In genomic region chr4:152451371-152451770, GRCm38 (mm10) we compare ENCODE assay signal across 23 mouse cellular contexts. TPM values are rescaled to one million over a fixed set of nuclear protein-coding genes. Genes with fewer than 3 reads are reported as not detected.
A peak's percentile ranks its signal among the peaks of the same experiment; 100 is the strongest.
DNase-seq lines count a peak whose midpoint lies in the region; ATAC-seq and TF ChIP-seq lines count a peak whose summit lies in the region.
"Had no signal": no experiment of that assay in that cellular context is flagged by ENCODE, and none has a peak within 500 bp of the region (broad histone marks: within the 10 kb centered on the region; RNA-seq: fewer than 3 reads in every experiment).

No protein-coding gene starts in this region.

- H3K4me3 ChIP-seq in thymus, adult 2 months (ENCODE audit: control insufficient read depth, insufficient read depth, low read length): no peak overlapping the region
- H3K4me3 ChIP-seq in bone marrow, adult 2 months (replicated peaks; ENCODE audit: control insufficient read depth, low read depth, low read length): no peak overlapping the region
- H3K4me3 ChIP-seq: embryonic facial prominence, embryonic 10.5 days; heart, embryonic 13.5 days; hindbrain, embryonic 13.5 days; limb, embryonic 12.5 days; liver, embryonic 15.5 days; midbrain, embryonic 13.5 days had no signal

- DNase-seq in CD4-positive, CD25-positive, alpha-beta regulatory T cell, adult 2 months (ENCODE audit: low read depth, low spot score): peak; percentile 64
- DNase-seq in thymus, postnatal 0 days (ENCODE audit: low spot score): peak; percentile 34
- DNase-seq in thymus, adult 2 months: no peak
- DNase-seq in Muller cell, postnatal 12 days (ENCODE audit: inconsistent ontology term): no peak
- DNase-seq in urinary bladder, postnatal 10 days (ENCODE audit: low spot score): no peak
- no peak for DNase-seq in urinary bladder, adult 18-20 months (ENCODE audit: low spot score in 2 of 2)
- DNase-seq: adrenal gland, postnatal 36 days; cerebellum, adult 9-10 months; gastrocnemius, postnatal 10 days; heart, adult 18-20 months; kidney, postnatal 36 days; right cerebral cortex, postnatal 25 days had no signal

- peaks cover 18% of the 10 kb centered on the region for H3K4me1 ChIP-seq in thymus, adult 2 months (replicated peaks; ENCODE audit: control insufficient read depth, insufficient read depth, low read length)
- peaks cover 5% of the 10 kb centered on the region for H3K4me1 ChIP-seq in bone marrow, adult 2 months (ENCODE audit: control insufficient read depth, insufficient read depth, low read length)
- H3K4me1 ChIP-seq: limb, embryonic 12.5 days had no signal

- no peak for TF ChIP-seq POLR2A in thymus, adult 2 months (IDR thresholded peaks at IDR 0.05; ENCODE audit: control insufficient read depth, extremely low read depth, insufficient read depth, low read length, poor library complexity)
- TF ChIP-seq POLR2A in bone marrow, adult 2 months (IDR thresholded peaks at IDR 0.05; ENCODE audit: borderline replicate concordance, control insufficient read depth, low read depth, low read length): no peak

- no peak for TF ChIP-seq CTCF in thymus, adult 2 months (IDR thresholded peaks at IDR 0.05; ENCODE audit: borderline replicate concordance, control insufficient read depth, extremely low read depth, insufficient read depth, low read length, poor library complexity)
- TF ChIP-seq CTCF in bone marrow, adult 2 months (IDR thresholded peaks at IDR 0.05; ENCODE audit: control insufficient read depth, insufficient read depth, low read length): 0 out of 2 replicates have a peak, but pooled peaks have one; percentile 7

- H3K27me3 ChIP-seq in thymus, adult 2 months (ENCODE audit: control insufficient read depth, insufficient read depth, low read length): no peaks in the 10 kb centered on the region
- H3K27me3 ChIP-seq: hindbrain, embryonic 13.5 days; liver, embryonic 15.5 days; midbrain, embryonic 13.5 days; Patski had no signal

- no peaks in the 10 kb centered on the region for H3K36me3 ChIP-seq in thymus, adult 2 months (ENCODE audit: control insufficient read depth, insufficient read depth, low read length)
- H3K36me3 ChIP-seq: embryonic facial prominence, embryonic 10.5 days; heart, embryonic 13.5 days; hindbrain, embryonic 13.5 days; limb, embryonic 12.5 days; liver, embryonic 15.5 days; midbrain, embryonic 13.5 days had no signal

- ATAC-seq in CD4-positive, CD25-positive, alpha-beta regulatory T cell, adult 4 months: no peak
- ATAC-seq: intestine, embryonic 16.5 days; lung, postnatal 0 days; midbrain, embryonic 13.5 days; Patski had no signal

- 86% methylated on average over 6 of the region's 6 CpGs for WGBS in thymus, adult 2 months
- WGBS in bone marrow, adult 2 months: 69% methylated on average over 6 of the region's 6 CpGs

- H3K27ac ChIP-seq in thymus, adult 2 months (ENCODE audit: control insufficient read depth, insufficient read depth, low read length): no peak overlapping the region
- H3K27ac ChIP-seq in bone marrow, adult 2 months (ENCODE audit: control insufficient read depth, insufficient read depth, low read depth, low read length, poor library complexity): no peak overlapping the region
- H3K27ac ChIP-seq: embryonic facial prominence, embryonic 10.5 days; heart, embryonic 13.5 days; hindbrain, embryonic 13.5 days; limb, embryonic 12.5 days; liver, embryonic 15.5 days; midbrain, embryonic 13.5 days had no signal

RNA-seq across cellular contexts. Expression of gene Nphp4, which starts 25.1 kb away (rescaled TPM):
- under 1 TPM in 1 of 2 experiments, not detected in 1; 0.30 TPM for polyA plus RNA-seq in CD4-positive, CD25-positive, alpha-beta regulatory T cell, adult 4 months (2017; shearing (Covaris generic))
- polyA plus RNA-seq in thymus, postnatal 0 days (2015; fragmentation: Nextera tagmentation; extraction: Ambion mirVana): 0.96 and 1.3 TPM in 2 replicates
- 3.6 and 4.6 TPM in 2 replicates for polyA plus RNA-seq in thymus, adult 2 months (2012; rRNA removed)
- polyA plus RNA-seq in bone marrow, adult 2 months (2011; ENCODE audit: insufficient read depth, insufficient read length, low replicate concordance, missing spikeins): 0.65 TPM in 1 of 2 replicates, not detected in the other

RNA-seq across cellular contexts. Expression of gene Kcnab2, which starts 26.3 kb away (rescaled TPM):
- polyA plus RNA-seq in CD4-positive, CD25-positive, alpha-beta regulatory T cell, adult 4 months (2017; shearing (Covaris generic)): 100 to 1,000 TPM in 1 of 2 experiments, 10 to 100 TPM in 1; 99.7 to 140 TPM
- 75.7 and 83.1 TPM in 2 replicates for polyA plus RNA-seq in thymus, postnatal 0 days (2015; fragmentation: Nextera tagmentation; extraction: Ambion mirVana)
- 67.3 and 82.6 TPM in 2 replicates for polyA plus RNA-seq in thymus, adult 2 months (2012; rRNA removed)
- 12.9 and 38.7 TPM in 2 replicates for polyA plus RNA-seq in bone marrow, adult 2 months (2011; ENCODE audit: insufficient read depth, insufficient read length, low replicate concordance, missing spikeins)

Comparison
In these comparisons a context has a peak if more than half of its experiments do, and no peak if none do; other contexts are left out.
1. DNase-seq: peak in CD4-positive, CD25-positive, alpha-beta regulatory T cell, adult 2 months (single experiment) and thymus, postnatal 0 days (single experiment); none in thymus, adult 2 months (single experiment), Muller cell, postnatal 12 days (single experiment), urinary bladder, postnatal 10 days (single experiment) and urinary bladder, adult 18-20 months (0 of 2).